Mouse (Mus musculus) lung, postnatal 36 days (tissue): ENCODE results near the gene Ddx49.

Experiments
- DNase-seq: peaks from one replicate; pipeline ENCODE4 v3.0.0; 2022; ENCODE audit warnings: mixed read lengths

Gene Ddx49

GRCm38 (mm10) chr8:70302358-70302890 lies at the start of gene Ddx49, which contains the start of gene Cope:
Gene Ddx49, minus strand, starts transcription at chr8:70302489.
Gene Cope, plus strand, starts transcription at chr8:70302518.
- peak; percentile 97 for DNase-seq

GRCm38 (mm10) chr8:70352000-70352384 lies 49.7 kb upstream of the Ddx49 start:
- no peak for DNase-seq

GRCm38 (mm10) chr8:70351035-70351999 lies 49.0 kb upstream of the Ddx49 start:
- peak; percentile 30 for DNase-seq

GRCm38 (mm10) chr8:70347860-70348420 lies 45.7 kb upstream of the Ddx49 start:
- DNase-seq, result no peak

GRCm38 (mm10) chr8:70347443-70347842 lies 45.2 kb upstream of the Ddx49 start:
- DNase-seq, result no peak

- DNase-seq, result no peak
Measured at GRCm38 (mm10) chr8:70344279-70344678, 42.0 kb upstream of the Ddx49 start.

- peak; percentile 43 for DNase-seq
Measured at GRCm38 (mm10) chr8:70343696-70344095, 41.4 kb upstream of the Ddx49 start.

GRCm38 (mm10) chr8:70343076-70343475 lies 40.8 kb upstream of the Ddx49 start:
- no peak for DNase-seq

GRCm38 (mm10) chr8:70342007-70342406 lies 39.7 kb upstream of the Ddx49 start:
- no peak for DNase-seq

GRCm38 (mm10) chr8:70340659-70341058 lies 38.4 kb upstream of the Ddx49 start:
- DNase-seq, result no peak

GRCm38 (mm10) chr8:70338931-70339330 lies 36.6 kb upstream of the Ddx49 start:
- DNase-seq, result no peak

GRCm38 (mm10) chr8:70332878-70333202 lies 30.6 kb upstream of the Ddx49 start:
- DNase-seq, result no peak

- DNase-seq, result peak; percentile 56
Measured at GRCm38 (mm10) chr8:70332070-70332877, 30.0 kb upstream of the Ddx49 start.

- no peak for DNase-seq
Measured at GRCm38 (mm10) chr8:70331526-70331925, 29.2 kb upstream of the Ddx49 start.

GRCm38 (mm10) chr8:70330741-70331364 lies 28.6 kb upstream of the Ddx49 start:
- no peak for DNase-seq

GRCm38 (mm10) chr8:70329835-70330740 lies 27.8 kb upstream of the Ddx49 start:
- DNase-seq, result no peak

GRCm38 (mm10) chr8:70329124-70329834 lies 27.0 kb upstream of the Ddx49 start, which contains the start of gene Gdf1:
Gene Gdf1, plus strand, starts transcription at chr8:70329817.
- no peak for DNase-seq

GRCm38 (mm10) chr8:70327512-70327911 lies 25.2 kb upstream of the Ddx49 start:
- no peak for DNase-seq

GRCm38 (mm10) chr8:70323716-70324115 lies 21.4 kb upstream of the Ddx49 start:
- no peak for DNase-seq

- no peak for DNase-seq
Measured at GRCm38 (mm10) chr8:70317872-70318271, 15.6 kb upstream of the Ddx49 start.
